Mouse (Mus musculus): ENCODE data around the gene Hist1h1a. TPM values are rescaled to one million over a fixed set of nuclear protein-coding genes. Genes with fewer than 3 reads are reported as not detected.
"Not testable (repeated sequence)": the region's sequence is repeated elsewhere in the genome, so short reads cannot be mapped to it uniquely, and the experiment has no call there.

Gene Hist1h1a
- 1.2 and 1.4 TPM in 2 replicates for polyA plus RNA-seq (2016; fragmentation: Nextera tagmentation; extraction: Ambion mirVana)

DNA sequence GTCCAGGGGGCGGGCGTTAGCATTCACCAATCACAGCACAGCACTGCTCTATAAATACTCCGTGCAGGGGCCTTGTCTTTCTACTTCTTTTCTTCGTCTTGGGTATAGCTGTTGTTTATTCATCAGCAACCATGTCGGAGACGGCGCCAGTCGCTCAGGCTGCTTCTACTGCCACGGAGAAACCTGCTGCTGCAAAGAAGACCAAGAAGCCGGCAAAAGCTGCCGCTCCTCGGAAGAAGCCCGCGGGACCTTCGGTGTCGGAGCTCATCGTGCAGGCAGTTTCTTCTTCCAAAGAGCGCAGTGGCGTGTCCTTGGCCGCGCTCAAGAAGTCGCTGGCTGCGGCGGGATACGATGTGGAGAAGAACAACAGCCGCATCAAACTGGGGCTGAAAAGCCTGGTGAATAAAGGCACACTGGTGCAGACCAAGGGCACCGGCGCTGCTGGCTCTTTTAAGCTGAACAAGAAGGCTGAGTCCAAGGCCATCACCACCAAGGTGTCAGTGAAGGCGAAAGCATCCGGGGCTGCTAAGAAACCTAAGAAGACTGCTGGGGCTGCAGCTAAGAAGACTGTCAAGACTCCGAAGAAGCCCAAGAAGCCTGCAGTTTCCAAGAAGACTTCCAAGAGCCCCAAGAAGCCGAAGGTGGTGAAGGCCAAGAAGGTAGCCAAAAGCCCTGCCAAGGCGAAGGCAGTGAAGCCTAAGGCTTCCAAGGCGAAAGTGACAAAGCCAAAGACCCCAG, at the start of gene Hist1h1a:
TSS of gene Hist1h1a (plus strand) at position 81 of the 738 bp plus-strand sequence.
- H3K27ac ChIP-seq: peak within 1 kb of the TSS; percentile 88
- no peaks in the 10 kb centered on the region for H3K36me3 ChIP-seq
- WGBS: 3% methylated on average over 34 of the region's 34 CpGs

DNA sequence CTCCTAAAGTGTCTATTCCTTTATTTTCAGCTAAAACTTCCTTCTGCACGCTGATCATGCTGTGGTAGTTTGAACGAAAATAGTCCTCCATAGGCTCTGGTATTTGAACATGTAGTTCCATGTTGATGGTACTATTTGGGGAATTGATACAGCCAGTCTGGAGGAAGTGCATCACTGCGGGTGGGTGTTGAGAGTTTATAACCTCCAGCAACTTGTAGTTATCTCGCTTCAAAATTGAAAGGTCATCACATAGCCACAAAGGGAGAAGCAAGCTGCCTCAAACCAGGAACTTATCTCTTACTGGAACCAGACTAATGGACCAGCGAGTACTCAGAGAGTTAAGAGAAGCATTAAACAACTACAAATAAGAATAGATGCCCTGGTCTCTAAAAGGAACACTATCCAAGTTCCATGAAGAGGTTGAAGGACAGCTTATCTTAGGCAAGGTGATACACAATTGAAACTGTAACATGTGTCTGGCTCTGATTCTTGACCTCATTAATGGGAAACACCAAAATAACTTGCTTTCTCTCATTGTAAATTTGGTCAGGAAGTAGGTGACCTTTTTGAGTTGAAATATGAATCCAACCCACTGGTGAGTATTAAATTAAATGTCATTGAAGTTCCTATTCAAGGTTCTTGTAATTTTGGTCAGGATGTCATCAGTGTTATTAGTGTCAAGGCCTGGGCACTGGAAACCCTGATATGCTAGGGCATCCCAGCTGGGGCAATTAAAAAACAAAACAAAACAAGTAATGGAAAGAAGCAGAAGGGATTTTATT, 47.0 kb upstream of the Hist1h1a start:
- no peak for DNase-seq (ENCODE audit: low spot score)
- no peaks in the 10 kb centered on the region for H3K36me3 ChIP-seq
- no peak overlapping the region for H3K4me3 ChIP-seq
- H3K4me1 ChIP-seq: peaks cover 3% of the 10 kb centered on the region; the same call in 1 of the 2 replicates
- no peaks in the 10 kb centered on the region for H3K9me3 ChIP-seq
- H3K27me3 ChIP-seq (ENCODE audit: insufficient read depth, poor library complexity, severe bottlenecking): no peaks in the 10 kb centered on the region
- WGBS: 61% methylated on average over 5 of the region's 5 CpGs
- H3K27ac ChIP-seq: no peak overlapping the region

More for the DNA sequence above, at the start of gene Hist1h1a:
- Histone ChIP-seq H3K9me3 (no peaks in the 10 kb centered on the region), H3K4me1 (peaks cover 23% of the 10 kb centered on the region), H3K4me3 (peak within 1 kb of the TSS; percentile 62), H3K27me3 (ENCODE audit: insufficient read depth, poor library complexity, severe bottlenecking) (no peaks in the 10 kb centered on the region)
- peak; percentile 96 for DNase-seq (ENCODE audit: low spot score)

DNA sequence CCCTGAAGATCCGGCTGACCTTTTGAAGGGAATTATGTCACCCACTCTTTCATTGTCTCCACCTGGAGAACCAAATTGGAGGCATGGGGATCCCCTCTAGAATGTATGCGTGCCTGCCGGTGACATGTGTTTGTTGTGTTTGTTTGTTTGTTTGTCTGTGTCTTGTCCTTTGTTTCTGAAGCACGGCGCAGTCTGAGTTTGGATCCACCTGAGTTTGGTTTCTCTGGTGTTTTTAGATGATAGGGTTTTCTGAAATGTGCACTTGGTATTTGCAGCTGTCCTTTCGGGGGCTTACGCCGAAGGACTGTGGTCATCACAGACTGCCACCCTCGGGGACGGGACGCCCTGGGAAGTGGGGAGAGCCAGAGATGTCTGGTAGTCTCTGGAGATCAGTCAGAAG, 46.3 kb upstream of the Hist1h1a start:
- Histone ChIP-seq H3K36me3 (no peaks in the 10 kb centered on the region), H3K27me3 (ENCODE audit: insufficient read depth, poor library complexity, severe bottlenecking) (no peaks in the 10 kb centered on the region), H3K4me3 (no peak overlapping the region), H3K4me1 (peaks cover 3% of the 10 kb centered on the region; the same call in 1 of the 2 replicates), H3K27ac (no peak overlapping the region), H3K9me3 (no peaks in the 10 kb centered on the region)
- no peak for DNase-seq (ENCODE audit: low spot score)
- 36% methylated on average over 11 of the region's 11 CpGs for WGBS

DNA sequence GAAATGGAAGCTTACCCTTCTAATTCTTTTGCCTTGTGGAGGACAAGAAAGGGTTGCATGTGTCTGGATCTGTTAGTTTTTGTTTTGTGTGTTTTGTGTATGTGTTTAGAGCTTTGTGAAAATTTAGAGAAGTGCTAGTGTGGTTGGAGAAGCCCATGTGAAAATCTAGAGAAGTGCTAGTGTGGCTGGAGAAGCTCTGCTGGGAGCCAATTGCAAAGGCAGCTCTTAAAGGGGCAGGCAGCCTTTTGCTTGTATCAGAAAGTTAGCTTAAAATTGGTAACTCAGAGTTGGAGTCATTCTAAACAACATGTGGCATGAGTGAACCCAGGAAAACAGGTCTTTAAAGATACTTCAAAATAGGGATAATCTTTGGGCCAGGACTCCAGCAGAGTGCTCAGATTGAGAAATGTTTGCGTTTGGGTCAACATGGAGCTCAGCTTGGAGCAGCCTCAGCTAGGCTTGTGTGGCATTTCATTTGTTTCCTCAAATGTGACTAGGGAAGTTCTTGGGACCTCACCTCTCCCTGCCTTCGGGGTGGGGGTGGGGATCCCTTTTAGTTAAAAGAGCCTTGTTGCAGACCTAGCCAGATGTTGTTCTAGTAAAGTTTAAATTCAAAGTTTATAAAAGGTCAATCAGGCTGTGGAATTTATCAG, 45.7 kb upstream of the Hist1h1a start:
- not testable (repeated sequence) for H3K9me3 ChIP-seq; H3K36me3 ChIP-seq; H3K27ac ChIP-seq; H3K4me1 ChIP-seq; H3K4me3 ChIP-seq; H3K27me3 ChIP-seq (ENCODE audit: insufficient read depth, poor library complexity, severe bottlenecking); DNase-seq (ENCODE audit: low spot score)
- 11% methylated on average over 2 of the region's 2 CpGs for WGBS

DNA sequence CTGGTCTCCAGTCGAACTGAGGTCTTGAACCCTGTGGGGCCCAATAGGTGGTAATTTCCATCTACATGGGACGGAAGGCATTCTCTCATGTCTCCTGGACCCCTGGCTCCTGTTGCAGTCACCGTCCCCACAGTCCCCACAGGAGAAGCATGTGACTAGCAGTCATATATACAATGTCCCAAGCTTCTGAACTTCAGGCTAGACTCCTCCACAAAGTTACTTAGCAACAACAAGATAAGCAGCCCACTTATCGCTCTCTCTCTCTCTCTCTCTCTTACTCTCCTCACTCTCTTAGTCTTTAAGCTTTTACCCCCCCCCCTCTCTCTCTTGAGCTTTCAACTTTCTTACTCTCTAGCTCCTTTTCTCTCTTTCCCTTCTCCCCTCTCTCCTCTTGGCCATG, 39.2 kb upstream of the Hist1h1a start:
- Histone ChIP-seq H3K4me3 (no peak overlapping the region), H3K36me3 (no peaks in the 10 kb centered on the region), H3K27me3 (ENCODE audit: insufficient read depth, poor library complexity, severe bottlenecking) (no peaks in the 10 kb centered on the region), H3K9me3 (no peaks in the 10 kb centered on the region), H3K27ac (peak overlapping the region; percentile 73; the same call in 1 of the 2 replicates), H3K4me1 (peaks cover 15% of the 10 kb centered on the region)
- WGBS: 42% methylated on average over 4 of the region's 4 CpGs
- DNase-seq (ENCODE audit: low spot score): no peak

DNA sequence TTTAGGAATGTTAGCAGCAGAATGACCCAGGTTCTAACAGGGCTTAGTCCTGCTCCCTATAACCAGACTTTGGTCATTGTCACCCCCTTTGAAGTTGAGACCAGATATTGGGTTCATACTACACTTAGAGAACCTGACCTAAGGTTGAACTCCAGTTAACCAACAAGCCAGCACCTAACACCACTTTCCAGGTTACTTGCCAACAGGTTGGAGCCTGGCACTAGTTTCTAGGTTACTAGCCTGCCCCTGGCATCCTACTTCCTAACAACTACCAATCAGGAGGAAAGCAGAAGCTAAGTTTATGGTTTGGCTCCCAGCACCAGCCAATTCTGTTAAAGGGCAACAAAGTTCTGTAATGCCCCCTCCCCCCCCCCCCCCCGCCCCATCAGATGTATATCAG, 38.3 kb upstream of the Hist1h1a start:
- peaks cover 15% of the 10 kb centered on the region for H3K4me1 ChIP-seq
- H3K27ac ChIP-seq: peak overlapping the region; percentile 73; the same call in 1 of the 2 replicates
- DNase-seq (ENCODE audit: low spot score): no peak
- no peak overlapping the region for H3K4me3 ChIP-seq
- no peaks in the 10 kb centered on the region for H3K9me3 ChIP-seq
- no peaks in the 10 kb centered on the region for H3K27me3 ChIP-seq (ENCODE audit: insufficient read depth, poor library complexity, severe bottlenecking)
- 63% methylated on average over 1 of the region's 1 CpGs for WGBS
- H3K36me3 ChIP-seq: no peaks in the 10 kb centered on the region

DNA sequence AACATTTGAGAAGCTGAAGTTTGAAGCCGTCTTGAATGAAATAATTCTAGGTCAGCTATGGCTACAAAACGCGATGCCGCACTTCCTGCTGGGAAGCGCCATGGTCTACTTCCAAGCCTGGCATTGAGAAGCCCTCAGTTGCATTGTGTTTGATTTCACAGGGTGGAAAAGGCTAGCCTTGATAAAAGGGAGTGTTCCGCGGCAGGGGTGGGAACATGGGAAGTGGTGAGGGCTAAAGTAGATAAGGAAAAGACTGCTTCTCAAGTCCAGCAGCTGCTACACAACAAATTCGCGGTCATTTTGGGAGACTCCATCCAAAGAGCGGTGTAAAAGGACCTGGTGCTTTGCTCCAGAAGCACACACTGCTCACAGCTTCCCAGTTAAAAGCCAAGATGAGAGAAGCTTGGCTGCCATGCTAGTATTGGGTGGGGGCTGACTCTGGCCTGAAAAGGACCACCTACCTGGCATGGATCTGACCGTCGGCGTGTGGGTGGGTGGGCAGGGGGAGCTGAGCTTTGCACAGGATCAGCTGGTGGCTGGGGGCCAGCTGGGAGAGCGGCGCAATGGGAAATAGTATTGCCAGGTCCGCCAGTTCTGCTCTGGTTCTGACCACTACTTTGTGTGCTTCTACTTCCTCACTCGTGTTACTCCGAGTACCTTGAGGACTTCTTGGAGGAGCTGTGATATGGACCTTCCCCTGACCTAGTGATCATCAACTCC, 34.8 kb upstream of the Hist1h1a start:
- 71% methylated on average over 18 of the region's 18 CpGs for WGBS
- DNase-seq (ENCODE audit: low spot score): no peak
- no peak overlapping the region for H3K27ac ChIP-seq
- H3K4me3 ChIP-seq: no peak overlapping the region
- H3K27me3 ChIP-seq (ENCODE audit: insufficient read depth, poor library complexity, severe bottlenecking): no peaks in the 10 kb centered on the region
- no peaks in the 10 kb centered on the region for H3K36me3 ChIP-seq
- H3K4me1 ChIP-seq: peaks cover 18% of the 10 kb centered on the region
- no peaks in the 10 kb centered on the region for H3K9me3 ChIP-seq

DNA sequence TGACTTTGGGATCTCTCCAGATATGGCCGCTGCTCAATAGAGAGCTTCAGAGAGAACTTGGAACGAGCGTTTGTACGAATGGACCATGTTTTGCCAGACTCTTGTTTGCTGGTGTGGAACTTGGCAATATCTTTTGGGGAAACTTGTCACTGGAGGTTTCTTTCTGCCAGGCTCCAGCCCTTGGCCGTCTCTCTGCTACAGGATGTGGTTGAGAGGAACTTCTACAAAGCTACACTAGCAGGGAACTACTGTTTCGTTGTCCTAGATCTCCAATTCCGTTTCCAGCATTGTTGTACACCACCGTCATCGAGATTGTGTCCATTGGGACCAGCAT, 34.3 kb upstream of the Hist1h1a start:
- DNase-seq (ENCODE audit: low spot score): no peak
- 91% methylated on average over 9 of the region's 9 CpGs for WGBS
- Histone ChIP-seq H3K4me3 (no peak overlapping the region), H3K9me3 (no peaks in the 10 kb centered on the region), H3K27ac (no peak overlapping the region), H3K4me1 (peaks cover 13% of the 10 kb centered on the region), H3K36me3 (no peaks in the 10 kb centered on the region), H3K27me3 (ENCODE audit: insufficient read depth, poor library complexity, severe bottlenecking) (no peaks in the 10 kb centered on the region)

DNA sequence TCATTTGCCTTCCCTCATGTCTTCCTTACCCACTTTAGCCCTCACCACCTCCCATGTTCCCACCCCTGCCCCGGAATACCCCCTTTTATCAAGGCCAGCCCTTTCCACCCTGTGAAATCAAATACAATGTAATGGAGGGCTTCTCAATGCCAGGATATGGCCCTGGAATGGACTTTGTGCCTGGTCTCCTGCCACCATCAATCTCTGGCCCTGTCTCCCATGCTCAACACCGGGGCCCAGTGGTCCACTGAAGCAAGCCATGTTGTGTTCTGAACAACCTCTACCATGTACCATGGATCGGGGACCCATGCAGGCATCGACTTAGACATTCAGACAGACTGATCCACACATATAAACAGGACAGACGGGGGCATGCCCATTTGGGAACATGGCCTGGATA, 33.8 kb upstream of the Hist1h1a start:
- no peak for DNase-seq (ENCODE audit: low spot score)
- 92% methylated on average over 5 of the region's 5 CpGs for WGBS
- no peak overlapping the region for H3K27ac ChIP-seq

DNA sequence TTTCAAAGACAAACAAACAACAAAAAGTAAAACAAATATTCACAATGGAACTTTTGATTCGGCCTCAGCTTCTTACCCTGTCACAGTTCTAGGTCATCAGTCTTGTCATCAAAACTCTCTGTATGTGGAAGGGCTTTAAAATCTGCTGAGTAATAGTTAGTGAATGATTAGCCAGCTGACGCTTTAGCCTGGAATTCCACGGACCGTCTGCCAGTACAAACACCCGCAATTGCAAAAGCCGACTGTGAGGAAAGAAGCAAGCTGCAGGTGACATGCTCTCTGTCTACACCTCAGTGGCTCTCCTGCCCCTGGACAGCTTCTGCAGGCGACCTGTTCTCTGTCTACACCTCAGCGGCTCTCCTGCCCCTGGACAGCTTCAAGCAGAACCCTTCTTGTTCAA, 33.0 kb upstream of the Hist1h1a start:
- H3K4me1 ChIP-seq: peaks cover 4% of the 10 kb centered on the region
- 20% methylated on average over 8 of the region's 8 CpGs for WGBS
- no peaks in the 10 kb centered on the region for H3K27me3 ChIP-seq (ENCODE audit: insufficient read depth, poor library complexity, severe bottlenecking)

More for the DNA sequence above, 33.8 kb upstream of the Hist1h1a start:
- Histone ChIP-seq H3K27me3 (ENCODE audit: insufficient read depth, poor library complexity, severe bottlenecking) (no peaks in the 10 kb centered on the region), H3K9me3 (no peaks in the 10 kb centered on the region), H3K36me3 (no peaks in the 10 kb centered on the region), H3K4me3 (no peak overlapping the region), H3K4me1 (peaks cover 8% of the 10 kb centered on the region)

DNA sequence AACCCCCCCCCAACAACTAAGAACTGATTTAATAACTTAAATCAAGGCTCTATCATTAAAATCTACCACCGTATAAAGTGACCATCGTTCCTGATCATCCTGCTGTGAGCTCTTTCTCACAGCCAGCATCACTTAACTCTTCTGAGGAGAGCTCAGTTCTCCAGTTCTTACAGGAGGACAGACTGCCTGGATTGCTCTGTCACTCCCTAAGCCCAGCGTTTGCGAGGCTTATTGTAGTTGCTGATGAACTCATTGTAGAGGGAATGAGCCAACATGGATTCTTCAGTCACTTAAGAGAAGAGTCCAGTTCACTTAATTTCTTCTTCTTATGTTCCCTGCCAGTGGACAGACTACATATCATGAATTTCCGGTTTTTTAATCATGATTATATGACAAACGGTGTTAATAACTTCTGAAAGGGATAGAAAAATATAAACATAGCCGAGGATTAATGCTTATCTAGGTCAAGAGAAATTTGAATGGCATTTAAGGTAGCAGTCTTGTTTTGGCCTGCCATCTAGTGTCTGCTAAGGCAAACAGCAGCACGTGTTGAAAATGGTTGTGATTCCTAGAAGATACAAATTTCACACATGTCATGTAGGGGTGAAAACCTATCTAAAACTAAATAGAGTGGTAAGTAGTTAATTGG, 31.2 kb upstream of the Hist1h1a start:
- WGBS: 23% methylated on average over 8 of the region's 8 CpGs

More for the DNA sequence above, 33.0 kb upstream of the Hist1h1a start:
- Histone ChIP-seq H3K36me3 (no peaks in the 10 kb centered on the region), H3K9me3 (no peaks in the 10 kb centered on the region), H3K4me3 (no peak overlapping the region), H3K27ac (no peak overlapping the region; the same call in 1 of the 2 replicates)
- DNase-seq (ENCODE audit: low spot score): peak; percentile 82

DNA sequence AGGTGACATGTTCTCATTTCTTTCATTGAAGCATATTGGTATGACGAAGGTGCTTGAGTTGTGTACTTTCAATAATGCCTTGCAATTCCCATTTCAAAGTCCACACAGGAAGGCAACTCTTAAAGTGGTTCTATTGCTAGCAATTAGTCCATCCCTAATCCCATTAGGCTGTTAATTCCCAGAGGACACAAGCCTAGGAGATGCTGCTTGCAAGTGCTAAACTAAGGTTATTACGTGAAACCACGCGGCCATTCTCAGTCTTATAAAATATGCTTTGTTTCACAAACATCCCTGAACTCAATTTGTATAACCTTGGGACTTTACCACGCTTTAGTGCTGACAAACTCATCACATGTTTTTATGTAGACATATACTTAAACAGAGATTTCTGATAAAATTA, 26.4 kb upstream of the Hist1h1a start:
- H3K36me3 ChIP-seq: no peaks in the 10 kb centered on the region
- no peak overlapping the region for H3K4me3 ChIP-seq
- H3K9me3 ChIP-seq: no peaks in the 10 kb centered on the region
- peaks cover 5% of the 10 kb centered on the region; the same call in 1 of the 2 replicates for H3K4me1 ChIP-seq
- no peaks in the 10 kb centered on the region for H3K27me3 ChIP-seq (ENCODE audit: insufficient read depth, poor library complexity, severe bottlenecking)
- no peak for DNase-seq (ENCODE audit: low spot score)
- peak overlapping the region; percentile 93; the same call in 1 of the 2 replicates for H3K27ac ChIP-seq
- 86% methylated on average over 5 of the region's 5 CpGs for WGBS

More for the DNA sequence above, 31.2 kb upstream of the Hist1h1a start:
- Histone ChIP-seq H3K27me3 (ENCODE audit: insufficient read depth, poor library complexity, severe bottlenecking) (no peaks in the 10 kb centered on the region), H3K27ac (no peak overlapping the region), H3K4me1 (peaks cover 4% of the 10 kb centered on the region), H3K36me3 (no peaks in the 10 kb centered on the region), H3K4me3 (no peak overlapping the region), H3K9me3 (no peaks in the 10 kb centered on the region)
- DNase-seq (ENCODE audit: low spot score): no peak
